Mouse (Mus musculus): ENCODE results near the gene Amer2. TPM values are rescaled to one million over a fixed set of nuclear protein-coding genes. Genes with fewer than 3 reads are reported as not detected.
A peak's percentile ranks its signal among the peaks of the same experiment; 100 is the strongest.

Amer2 gene
- polyA plus RNA-seq, 1 experiment from 2014 or later = 33.9 TPM

DNA sequence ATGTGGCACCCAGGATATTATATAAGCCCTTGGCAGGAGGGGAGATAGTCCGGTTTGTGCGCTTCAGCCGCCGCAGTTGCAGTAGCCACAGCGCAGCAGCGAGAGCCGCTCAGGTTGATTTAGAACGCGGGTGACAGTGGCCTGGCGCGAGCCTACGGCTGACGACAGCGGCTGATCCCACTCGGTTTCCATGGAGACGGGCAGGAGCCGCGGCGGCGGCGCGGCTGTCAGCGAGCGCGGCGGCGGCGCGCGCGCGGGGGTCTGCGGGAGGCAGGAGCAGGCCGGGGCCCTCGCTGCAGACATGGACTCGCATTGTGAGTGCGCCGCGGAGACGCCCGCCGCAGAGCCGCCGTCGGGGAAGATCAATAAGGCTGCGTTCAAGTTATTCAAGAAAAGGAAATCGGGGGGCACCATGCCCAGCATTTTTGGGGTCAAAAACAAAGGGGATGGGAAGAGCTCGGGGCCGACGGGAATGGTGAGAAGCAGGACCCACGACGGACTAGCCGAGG is 5.1 kb downstream of the Amer2 start:
- H3K9me3 ChIP-seq = no peaks in the 10 kb centered on the region
- 0% methylated on average over 53 of the region's 53 CpGs for WGBS
- peak overlapping the region; percentile 98 for H3K9ac ChIP-seq
- H3K4me3 ChIP-seq = peak overlapping the region; percentile 92
- H3K4me1 ChIP-seq (replicated peaks) = peaks cover 46% of the 10 kb centered on the region
- no peaks in the 10 kb centered on the region for H3K36me3 ChIP-seq
- peak; percentile 94 for ATAC-seq (ENCODE audit: low FRiP score, low read depth)
- H3K4me2 ChIP-seq = peak overlapping the region; percentile 86
- H3K27me3 ChIP-seq = 0 out of 2 replicates have a peak, but pooled peaks cover 2% of the 10 kb centered on the region
- H3K27ac ChIP-seq (replicated peaks) = peak overlapping the region; percentile 98

DNA sequence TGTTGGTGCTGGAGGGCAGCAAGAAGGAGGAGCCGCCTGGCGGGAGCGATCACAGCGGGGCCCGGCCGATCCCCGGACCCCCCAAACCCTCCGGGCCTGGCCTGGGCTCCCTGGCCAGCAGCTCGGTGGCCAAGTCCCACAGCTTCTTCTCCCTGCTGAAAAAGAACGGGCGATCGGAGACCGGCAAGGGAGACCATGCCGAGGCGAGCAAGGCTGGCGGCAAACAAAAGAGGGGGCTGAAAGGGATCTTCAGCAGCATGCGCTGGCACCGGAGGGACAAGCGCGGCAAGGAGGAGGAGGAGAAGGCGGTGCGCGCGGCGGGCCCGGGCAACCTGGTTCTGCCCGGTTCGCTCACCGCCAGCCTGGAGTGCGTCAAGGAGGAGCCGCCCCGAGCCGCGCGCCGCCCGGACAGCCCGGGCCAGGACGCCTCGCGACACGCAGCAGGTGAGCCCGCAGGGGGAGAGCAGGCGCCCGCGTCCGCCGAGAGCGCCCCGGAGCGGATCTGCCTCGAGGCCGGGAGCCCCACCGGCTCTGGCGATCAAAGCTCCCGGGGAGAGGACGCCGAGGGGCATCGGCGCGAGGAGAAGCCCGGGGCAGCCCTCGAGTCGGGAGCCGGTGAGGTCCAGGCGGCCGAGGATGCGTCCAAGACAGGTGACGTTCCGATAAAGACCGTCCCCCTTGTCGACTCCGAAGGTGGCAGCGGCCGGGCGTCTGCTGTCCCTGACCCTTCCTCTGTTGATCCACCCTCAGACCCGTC is 5.7 kb downstream of the Amer2 start:
- H3K4me3 ChIP-seq = peak overlapping the region; percentile 92
- no peaks in the 10 kb centered on the region for H3K36me3 ChIP-seq
- WGBS = 1% methylated on average over 68 of the region's 77 CpGs
- H3K27me3 ChIP-seq = 0 out of 2 replicates have a peak, but pooled peaks cover 2% of the 10 kb centered on the region
- H3K9ac ChIP-seq = peak overlapping the region; percentile 98
- H3K4me2 ChIP-seq = peak overlapping the region; percentile 86
- H3K9me3 ChIP-seq = no peaks in the 10 kb centered on the region
- peak; percentile 78 for ATAC-seq (ENCODE audit: low FRiP score, low read depth)
- peaks cover 52% of the 10 kb centered on the region for H3K4me1 ChIP-seq (replicated peaks)
- H3K27ac ChIP-seq (replicated peaks) = peak overlapping the region; percentile 98

- peaks cover 59% of the 10 kb centered on the region for H3K4me1 ChIP-seq (replicated peaks)
- H3K9me3 ChIP-seq = no peaks in the 10 kb centered on the region
- H3K9ac ChIP-seq = peak overlapping the region; percentile 98
- ATAC-seq (ENCODE audit: low FRiP score, low read depth) = no peak
- WGBS = 34% methylated on average over 20 of the region's 20 CpGs
- no peaks in the 10 kb centered on the region for H3K36me3 ChIP-seq
- H3K27me3 ChIP-seq = 0 out of 2 replicates have a peak, but pooled peaks cover 2% of the 10 kb centered on the region
- peak overlapping the region; percentile 86 for H3K4me2 ChIP-seq
- peak overlapping the region; percentile 98 for H3K27ac ChIP-seq (replicated peaks)
- H3K4me3 ChIP-seq = peak overlapping the region; percentile 92
Measured at GRCm38 (mm10) chr14:60379323-60379957, 6.4 kb downstream of the Amer2 start.

- Histone ChIP-seq H3K36me3 (no peaks in the 10 kb centered on the region), H3K4me3 (peak overlapping the region; percentile 92), H3K9me3 (no peaks in the 10 kb centered on the region), H3K4me2 (peak overlapping the region; percentile 86), H3K27me3 (0 out of 2 replicates have a peak, but pooled peaks cover 2% of the 10 kb centered on the region), H3K27ac (replicated peaks) (peak overlapping the region; percentile 98), H3K4me1 (replicated peaks) (peaks cover 64% of the 10 kb centered on the region), H3K9ac (peak overlapping the region; percentile 98)
- WGBS = 71% methylated on average over 8 of the region's 8 CpGs
- no peak for ATAC-seq (ENCODE audit: low FRiP score, low read depth)
Measured at GRCm38 (mm10) chr14:60379958-60380330, 6.9 kb downstream of the Amer2 start.

DNA sequence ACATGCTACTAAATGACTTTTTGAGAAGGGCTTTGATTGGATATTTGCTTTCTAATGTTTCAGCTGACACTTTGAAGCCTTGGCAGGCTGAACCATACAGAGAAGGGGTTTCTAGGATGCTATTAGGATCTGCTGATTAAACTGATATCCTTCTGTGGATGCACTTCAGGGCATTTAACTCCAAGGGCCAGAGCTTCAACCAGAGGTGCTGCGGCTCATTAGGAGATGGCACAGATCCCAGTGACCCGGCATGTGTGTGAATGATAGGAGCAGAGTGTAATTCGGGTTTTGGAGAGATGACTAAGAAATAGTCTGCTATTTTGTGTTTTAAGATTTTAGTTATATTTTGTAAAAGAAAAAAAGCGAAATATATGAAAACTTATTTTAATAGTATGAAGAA is 8.6 kb downstream of the Amer2 start:
- H3K4me3 ChIP-seq = peak overlapping the region; percentile 92
- H3K27me3 ChIP-seq = no peaks in the 10 kb centered on the region
- H3K9me3 ChIP-seq = no peaks in the 10 kb centered on the region
- H3K27ac ChIP-seq (replicated peaks) = no peak overlapping the region
- H3K4me2 ChIP-seq = peak overlapping the region; percentile 86
- 43% methylated on average over 4 of the region's 4 CpGs for WGBS
- H3K36me3 ChIP-seq = no peaks in the 10 kb centered on the region
- peaks cover 79% of the 10 kb centered on the region for H3K4me1 ChIP-seq (replicated peaks)
- ATAC-seq (ENCODE audit: low FRiP score, low read depth) = no peak
- no peak overlapping the region for H3K9ac ChIP-seq

DNA sequence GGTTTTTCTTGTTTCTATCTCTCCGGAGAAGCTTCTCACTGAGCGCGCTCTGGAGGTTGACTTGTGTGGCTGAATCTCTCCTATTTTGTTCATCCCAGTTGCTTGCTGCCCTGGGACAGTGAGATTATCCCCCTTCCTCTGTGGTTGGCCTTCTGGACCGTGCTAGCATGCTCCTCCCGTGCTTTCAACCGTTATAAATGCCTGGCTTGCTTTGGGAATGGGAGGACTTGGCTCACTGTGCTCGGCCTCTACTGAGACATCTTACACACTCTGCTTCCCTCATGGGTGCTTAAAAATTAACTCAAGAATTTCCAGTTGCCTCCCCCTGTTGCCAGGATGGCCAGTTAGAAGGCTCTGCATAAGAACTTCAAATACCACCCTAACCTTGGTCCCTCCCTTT is 10.8 kb downstream of the Amer2 start:
- Histone ChIP-seq H3K4me3 (peak overlapping the region; percentile 92; the same call in 1 of the 2 replicates), H3K27ac (replicated peaks) (no peak overlapping the region), H3K9me3 (no peaks in the 10 kb centered on the region), H3K9ac (no peak overlapping the region), H3K36me3 (no peaks in the 10 kb centered on the region), H3K4me1 (replicated peaks) (peaks cover 79% of the 10 kb centered on the region), H3K4me2 (peak overlapping the region; percentile 86), H3K27me3 (no peaks in the 10 kb centered on the region)
- WGBS = 65% methylated on average over 7 of the region's 7 CpGs
- ATAC-seq (ENCODE audit: low FRiP score, low read depth) = no peak

DNA sequence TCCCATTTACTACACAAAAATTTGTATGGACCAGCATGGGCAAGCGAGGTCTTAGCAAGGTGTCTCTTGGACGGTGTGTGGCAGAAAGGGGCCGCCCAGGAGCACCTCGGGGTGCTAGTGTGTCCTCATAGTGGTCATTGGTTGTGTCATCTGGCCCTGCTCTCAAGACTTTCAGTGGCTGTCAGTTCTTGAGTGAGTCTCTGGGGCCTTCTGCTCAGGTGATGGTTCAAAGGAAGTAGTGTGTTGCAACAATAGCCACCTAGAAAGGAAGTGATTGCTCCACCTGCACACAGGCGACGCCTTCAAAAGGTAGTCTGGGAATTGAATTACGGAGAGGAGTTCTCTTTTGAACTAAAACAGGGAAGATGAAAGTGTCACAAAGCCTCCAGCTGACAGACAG is 11.2 kb downstream of the Amer2 start:
- peak overlapping the region; percentile 86 for H3K4me2 ChIP-seq
- no peaks in the 10 kb centered on the region for H3K36me3 ChIP-seq
- no peak overlapping the region for H3K27ac ChIP-seq (replicated peaks)
- no peaks in the 10 kb centered on the region for H3K9me3 ChIP-seq
- no peaks in the 10 kb centered on the region for H3K27me3 ChIP-seq
- ATAC-seq (ENCODE audit: low FRiP score, low read depth) = no peak
- H3K4me3 ChIP-seq = no peak overlapping the region
- peaks cover 79% of the 10 kb centered on the region for H3K4me1 ChIP-seq (replicated peaks)
- H3K9ac ChIP-seq = no peak overlapping the region
- WGBS = 77% methylated on average over 7 of the region's 7 CpGs

GRCm38 (mm10) chr14:60385079-60385643 is 12.1 kb downstream of the Amer2 start:
- no peak overlapping the region for H3K9ac ChIP-seq
- 30% methylated on average over 6 of the region's 6 CpGs for WGBS
- H3K27ac ChIP-seq (replicated peaks) = peak overlapping the region; percentile 14; the same call in 1 of the 2 replicates
- peak; percentile 33; the same call in 1 of the 2 replicates for ATAC-seq (ENCODE audit: low FRiP score, low read depth)
- H3K4me2 ChIP-seq = peak overlapping the region; percentile 86
- no peaks in the 10 kb centered on the region for H3K27me3 ChIP-seq
- no peaks in the 10 kb centered on the region for H3K9me3 ChIP-seq
- no peaks in the 10 kb centered on the region for H3K36me3 ChIP-seq
- peak overlapping the region; percentile 3; the same call in 1 of the 2 replicates for H3K4me3 ChIP-seq
- H3K4me1 ChIP-seq (replicated peaks) = peaks cover 70% of the 10 kb centered on the region

GRCm38 (mm10) chr14:60386591-60387501 is 13.8 kb downstream of the Amer2 start:
- Histone ChIP-seq H3K4me1 (replicated peaks) (peaks cover 55% of the 10 kb centered on the region), H3K27ac (replicated peaks) (no peak overlapping the region), H3K4me3 (no peak overlapping the region), H3K9me3 (no peaks in the 10 kb centered on the region), H3K9ac (no peak overlapping the region), H3K4me2 (no peak overlapping the region), H3K27me3 (no peaks in the 10 kb centered on the region), H3K36me3 (no peaks in the 10 kb centered on the region)
- 70% methylated on average over 6 of the region's 6 CpGs for WGBS
- no peak for ATAC-seq (ENCODE audit: low FRiP score, low read depth)

DNA sequence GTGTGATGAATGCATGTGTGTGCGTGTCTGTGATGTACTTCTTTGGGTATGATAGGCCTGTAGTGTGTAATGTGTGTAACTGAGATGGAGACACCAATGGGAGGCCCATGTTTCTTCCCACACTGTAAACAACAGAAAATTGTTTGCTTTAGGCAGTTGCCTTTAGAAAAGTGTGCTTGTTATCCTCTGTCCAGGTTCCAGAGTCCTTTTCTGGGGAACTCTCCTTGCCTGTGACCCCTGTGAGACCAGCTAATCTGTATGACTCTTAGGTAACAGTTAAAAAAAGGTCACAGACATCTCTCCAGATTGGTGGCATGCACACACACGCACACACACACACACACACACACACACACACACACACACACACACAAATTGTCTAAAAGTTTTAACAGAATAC is 15.3 kb downstream of the Amer2 start:
- Histone ChIP-seq H3K4me1 (replicated peaks) (peaks cover 41% of the 10 kb centered on the region), H3K9ac (no peak overlapping the region), H3K4me2 (no peak overlapping the region), H3K9me3 (no peaks in the 10 kb centered on the region), H3K27me3 (no peaks in the 10 kb centered on the region), H3K36me3 (no peaks in the 10 kb centered on the region), H3K4me3 (no peak overlapping the region), H3K27ac (replicated peaks) (no peak overlapping the region)
- no peak for ATAC-seq (ENCODE audit: low FRiP score, low read depth)
- 80% methylated on average over 2 of the region's 2 CpGs for WGBS

DNA sequence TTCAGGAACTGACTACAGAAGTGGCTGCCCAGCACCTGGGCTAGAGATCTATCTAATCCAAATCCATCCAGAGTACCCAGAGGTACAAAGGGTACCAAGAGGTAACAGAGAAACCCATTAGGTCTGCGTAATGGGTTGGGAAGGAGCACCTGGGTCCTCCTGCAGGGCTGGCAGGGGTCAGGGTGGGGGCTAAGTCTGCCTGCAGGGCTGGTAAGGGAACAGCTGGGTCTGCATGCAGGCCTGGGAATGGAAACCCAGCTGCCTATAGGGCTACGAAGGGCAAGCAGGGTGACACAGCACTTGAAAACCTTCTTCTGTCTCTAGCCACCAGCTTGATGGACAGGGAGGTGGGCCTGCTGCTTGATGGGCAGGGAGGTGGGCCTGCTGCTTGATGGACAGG is 19.1 kb downstream of the Amer2 start:
- ATAC-seq (ENCODE audit: low FRiP score, low read depth) = no peak
- H3K27ac ChIP-seq (replicated peaks) = no peak overlapping the region
- 46% methylated on average over 2 of the region's 2 CpGs for WGBS

More for the DNA sequence above, 19.1 kb downstream of the Amer2 start:
- Histone ChIP-seq H3K4me1 (replicated peaks) (peaks cover 4% of the 10 kb centered on the region), H3K9me3 (no peaks in the 10 kb centered on the region), H3K4me3 (no peak overlapping the region), H3K36me3 (no peaks in the 10 kb centered on the region), H3K27me3 (no peaks in the 10 kb centered on the region), H3K4me2 (no peak overlapping the region), H3K9ac (no peak overlapping the region)
